ENCODE assay signal across 20 mouse cellular contexts in genomic region chr3:30113249-30113770, GRCm38 (mm10).
A peak's percentile ranks its signal among the peaks of the same experiment; 100 is the strongest.
DNase-seq lines count a peak whose midpoint lies in the region; ATAC-seq and TF ChIP-seq lines count a peak whose summit lies in the region.
"Had no signal": no experiment of that assay in that cellular context is flagged by ENCODE, and none has a peak within 500 bp of the region (broad histone marks: within the 10 kb centered on the region; RNA-seq: fewer than 3 reads in every experiment).

No protein-coding gene starts in this region.

- DNase-seq in kidney, adult 2 months: peak; percentile 55
- DNase-seq in kidney, adult 11 months: no peak
- DNase-seq in kidney, postnatal 25 days: no peak
- DNase-seq in limb, embryonic 10.5 days (ENCODE audit: low spot score): no peak
- DNase-seq: adrenal gland, adult 8-10 months; adrenal gland, postnatal 36 days; cerebellum, adult 2 months; cerebellum, postnatal 10 days; forebrain, postnatal 0 days; gastrocnemius, postnatal 36 days; heart, adult 2 months had no signal

- peak; percentile 77; the same call in 1 of the 2 replicates for ATAC-seq in kidney, embryonic 16.5 days (ENCODE audit: low FRiP score, low TSS enrichment)
- ATAC-seq in limb, embryonic 12.5 days (ENCODE audit: insufficient number of reproducible peaks, insufficient read depth, low FRiP score, low TSS enrichment, low read depth): no peak
- ATAC-seq in granulocyte monocyte progenitor cell, adult 5-6 weeks (replicated peaks; ENCODE audit: poor library complexity, severe bottlenecking): no peak
- ATAC-seq: forebrain, embryonic 13.5 days; forebrain, postnatal 0 days had no signal

- peak overlapping the region; percentile 74; the same call in 1 of the 2 replicates for H3K27ac ChIP-seq in kidney, adult 2 months (ENCODE audit: insufficient read depth, low read depth, low read length)
- peak overlapping the region; percentile 60; the same call in 1 of the 2 replicates for H3K27ac ChIP-seq in kidney, embryonic 16.5 days (ENCODE audit: low read length)
- H3K27ac ChIP-seq in limb, embryonic 10.5 days: peak overlapping the region; percentile 57; the same call in 1 of the 2 replicates
- peak overlapping the region; percentile 41; the same call in 1 of the 2 replicates for H3K27ac ChIP-seq in limb, embryonic 12.5 days
- H3K27ac ChIP-seq: embryonic facial prominence, embryonic 10.5 days; forebrain, embryonic 13.5 days; heart, adult 2 months; hindbrain, embryonic 10.5 days; hindbrain, embryonic 14.5 days had no signal

- H3K9me3 ChIP-seq in kidney, embryonic 16.5 days (ENCODE audit: low read length): no peaks in the 10 kb centered on the region
- H3K9me3 ChIP-seq in limb, embryonic 10.5 days (replicated peaks): no peaks in the 10 kb centered on the region
- H3K9me3 ChIP-seq in limb, embryonic 12.5 days: no peaks in the 10 kb centered on the region
- H3K9me3 ChIP-seq: embryonic facial prominence, embryonic 10.5 days; forebrain, embryonic 13.5 days; heart, embryonic 12.5 days; hindbrain, embryonic 10.5 days had no signal

- H3K4me1 ChIP-seq in kidney, adult 2 months (ENCODE audit: control insufficient read depth, insufficient read depth, low read length): peaks cover 4% of the 10 kb centered on the region; the same call in 1 of the 2 replicates
- H3K4me1 ChIP-seq in kidney, embryonic 16.5 days (ENCODE audit: insufficient read depth, low read length): 0 out of 2 replicates have a peak, but pooled peaks cover 3% of the 10 kb centered on the region
- peaks cover 57% of the 10 kb centered on the region for H3K4me1 ChIP-seq in limb, embryonic 10.5 days
- peaks cover 37% of the 10 kb centered on the region for H3K4me1 ChIP-seq in limb, embryonic 12.5 days (replicated peaks)
- H3K4me1 ChIP-seq: forebrain, embryonic 13.5 days; heart, embryonic 12.5 days had no signal

- no peak overlapping the region for H3K4me2 ChIP-seq in kidney, embryonic 16.5 days (replicated peaks; ENCODE audit: low read depth, low read length)
- no peak overlapping the region for H3K4me2 ChIP-seq in limb, embryonic 12.5 days
- H3K4me2 ChIP-seq: forebrain, embryonic 13.5 days; heart, embryonic 12.5 days; hindbrain, embryonic 14.5 days had no signal

- no peaks in the 10 kb centered on the region for H3K36me3 ChIP-seq in kidney, adult 2 months (ENCODE audit: control insufficient read depth, insufficient read depth, low read length)
- no peaks in the 10 kb centered on the region for H3K36me3 ChIP-seq in kidney, embryonic 16.5 days (ENCODE audit: insufficient read depth, low read length)
- no peaks in the 10 kb centered on the region for H3K36me3 ChIP-seq in limb, embryonic 10.5 days
- H3K36me3 ChIP-seq in limb, embryonic 12.5 days: no peaks in the 10 kb centered on the region
- H3K36me3 ChIP-seq: embryonic facial prominence, embryonic 10.5 days; G1E; heart, embryonic 12.5 days; hindbrain, embryonic 10.5 days had no signal

- no peak overlapping the region for H3K4me3 ChIP-seq in kidney, adult 2 months (ENCODE audit: insufficient read depth, low read depth, low read length)
- no peak overlapping the region for H3K4me3 ChIP-seq in kidney, embryonic 16.5 days (ENCODE audit: low read length)
- no peak overlapping the region for H3K4me3 ChIP-seq in limb, embryonic 10.5 days
- H3K4me3 ChIP-seq in limb, embryonic 12.5 days (replicated peaks): no peak overlapping the region
- H3K4me3 ChIP-seq: embryonic facial prominence, embryonic 10.5 days; forebrain, embryonic 13.5 days; heart, adult 2 months; heart, embryonic 12.5 days; hindbrain, embryonic 10.5 days had no signal

- H3K27me3 ChIP-seq in kidney, adult 2 months (replicated peaks; ENCODE audit: control insufficient read depth, insufficient read depth, low read length): no peaks in the 10 kb centered on the region
- no peaks in the 10 kb centered on the region for H3K27me3 ChIP-seq in kidney, embryonic 16.5 days (ENCODE audit: insufficient read depth, low read length)
- H3K27me3 ChIP-seq in limb, embryonic 10.5 days (ENCODE audit: low read depth, poor library complexity, severe bottlenecking): no peaks in the 10 kb centered on the region
- H3K27me3 ChIP-seq in limb, embryonic 12.5 days: no peaks in the 10 kb centered on the region
- H3K27me3 ChIP-seq: forebrain, embryonic 13.5 days; heart, embryonic 12.5 days had no signal

- WGBS in kidney, adult 2 months: 38% methylated on average over 3 of the region's 3 CpGs
- WGBS in kidney, embryonic 16.5 days: 21% methylated on average over 3 of the region's 3 CpGs
- WGBS in limb, embryonic 10.5 days: 55% methylated on average over 3 of the region's 3 CpGs
- WGBS in limb, embryonic 12.5 days: 25% methylated on average over 3 of the region's 3 CpGs

- H3K9ac ChIP-seq in kidney, embryonic 16.5 days (replicated peaks; ENCODE audit: low read length): no peak overlapping the region
- H3K9ac ChIP-seq in limb, embryonic 12.5 days (replicated peaks): no peak overlapping the region
- H3K9ac ChIP-seq: forebrain, embryonic 13.5 days; forebrain, postnatal 0 days; heart, embryonic 12.5 days; hindbrain, embryonic 14.5 days had no signal

- TF ChIP-seq POLR2A in kidney, adult 2 months (IDR thresholded peaks at IDR 0.05; ENCODE audit: low read depth, low read length): no peak

- no peak for TF ChIP-seq CTCF in kidney, adult 2 months (conservative IDR thresholded peaks at IDR 0.05; ENCODE audit: insufficient read depth, insufficient read length, low read depth, low read length)
